Mouse (Mus musculus) limb, embryonic 11.5 days (tissue): ENCODE results near the gene Camk1d. TPM values are rescaled to one million over a fixed set of nuclear protein-coding genes. Genes with fewer than 3 reads are reported as not detected.

Experiments used
- ATAC-seq: fragments of 200-750 bp; cut with Nextera tagmentation; 2 replicates; pipeline ENCODE4 v1.8.0; 2017; ENCODE audit warnings: low read depth; ENCODE audit not compliant: insufficient number of reproducible peaks, low FRiP score, low TSS enrichment
- DNase-seq: peaks from one replicate; pipeline ENCODE4 v3.0.0-alpha.2; 2015; ENCODE audit warnings: low spot score
- H3K27ac ChIP-seq: fragments of 300-500 bp; sonication (generic); replicated peaks from 2 replicates; pipeline ENCODE4 v1.5.1; 2014; ENCODE audit warnings: low read depth, mild to moderate bottlenecking, low read length
- H3K27me3 ChIP-seq: fragments of 300-500 bp; sonication (generic); 2 replicates; pipeline ENCODE4 v1.6.1; 2014; ENCODE audit warnings: mild to moderate bottlenecking, low read length, mixed read lengths; ENCODE audit not compliant: control insufficient read depth, insufficient read depth
- H3K36me3 ChIP-seq: fragments of 300-500 bp; sonication (generic); 2 replicates; pipeline ENCODE4 v1.6.1; 2014; ENCODE audit warnings: mild to moderate bottlenecking, low read length, moderate library complexity, mixed read lengths; ENCODE audit not compliant: control insufficient read depth, insufficient read depth
- H3K4me1 ChIP-seq: fragments of 300-500 bp; sonication (generic); 2 replicates; pipeline ENCODE4 v1.6.1; 2014; ENCODE audit warnings: low read length, mixed read lengths; ENCODE audit not compliant: control insufficient read depth, insufficient read depth
- H3K4me2 ChIP-seq: fragments of 300-500 bp; sonication (generic); 2 replicates; pipeline ENCODE4 v1.6.1; 2014; ENCODE audit warnings: low read depth, mild to moderate bottlenecking, moderate library complexity; ENCODE audit not compliant: severe bottlenecking
- H3K4me3 ChIP-seq: fragments of 300-500 bp; sonication (generic); 2 replicates; pipeline ENCODE4 v1.5.1; 2014; ENCODE audit warnings: low read depth, low read length
- H3K9ac ChIP-seq: fragments of 300-500 bp; sonication (generic); 2 replicates; pipeline ENCODE4 v1.6.1; 2014; ENCODE audit warnings: mild to moderate bottlenecking, low read length
- H3K9me3 ChIP-seq: fragments of 300-500 bp; sonication (generic); 2 replicates; pipeline ENCODE4 v1.6.1; 2016; ENCODE audit warnings: low read length; ENCODE audit not compliant: control insufficient read depth
- WGBS: fragments of 180-500 bp; shearing (Covaris S2); extraction: QIAGEN DNeasy Blood & Tissue Kit; methylation state at CpG from one replicate; pipeline ENCODE4 v1.1.7; 2014; 5-methylcytosine and 5-hydroxymethylcytosine counted together
- polyA plus RNA-seq: library from polyadenylated mRNA; unstranded; fragments of >200 nt; fragmentation: Nextera tagmentation; extraction: Ambion mirVana; gene quantifications from 2 replicates; pipeline ENCODE4 v1.2.1, GENCODE M21; 2014

Gene Camk1d
- polyA plus RNA-seq, 1 experiment from 2014 or later, result 0.92 TPM

GRCm38 (mm10) chr2:5451654-5452053 is 262.7 kb downstream of the Camk1d start:
- no peak overlapping the region for H3K4me3 ChIP-seq
- DNase-seq, result no peak
- H3K4me1 ChIP-seq, result no peaks in the 10 kb centered on the region
- H3K36me3 ChIP-seq, result no peaks in the 10 kb centered on the region
- no peak overlapping the region for H3K4me2 ChIP-seq
- H3K9ac ChIP-seq, result no peak overlapping the region
- 97% methylated on average over 2 of the region's 2 CpGs for WGBS
- no peak overlapping the region for H3K27ac ChIP-seq
- H3K27me3 ChIP-seq, result no peaks in the 10 kb centered on the region
- no peak for ATAC-seq
- no peaks in the 10 kb centered on the region for H3K9me3 ChIP-seq

DNA sequence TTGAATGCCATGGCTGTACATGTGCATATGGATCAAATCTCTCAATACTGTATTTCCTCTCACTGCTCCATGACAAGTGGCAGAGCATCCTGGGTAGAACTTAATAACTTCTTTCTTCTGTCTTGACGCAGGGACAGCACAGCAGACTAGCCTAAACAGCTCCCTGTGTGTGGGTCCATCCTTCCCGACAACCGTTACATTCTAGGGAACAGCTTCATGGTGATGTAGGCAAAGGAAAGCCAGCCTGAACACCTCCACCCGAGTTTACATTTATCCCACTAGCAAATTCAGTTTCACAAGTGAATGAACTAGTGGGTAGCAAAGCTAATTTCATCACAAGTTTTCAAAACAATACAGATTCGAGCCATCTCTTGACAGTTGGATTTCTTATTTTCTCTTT is 269.0 kb downstream of the Camk1d start:
- WGBS, result 81% methylated on average over 5 of the region's 5 CpGs
- ATAC-seq, result no peak
- Histone ChIP-seq H3K36me3 (no peaks in the 10 kb centered on the region), H3K4me1 (no peaks in the 10 kb centered on the region), H3K9me3 (no peaks in the 10 kb centered on the region), H3K4me3 (no peak overlapping the region), H3K4me2 (no peak overlapping the region), H3K27ac (no peak overlapping the region), H3K27me3 (no peaks in the 10 kb centered on the region), H3K9ac (no peak overlapping the region)
- no peak for DNase-seq

DNA sequence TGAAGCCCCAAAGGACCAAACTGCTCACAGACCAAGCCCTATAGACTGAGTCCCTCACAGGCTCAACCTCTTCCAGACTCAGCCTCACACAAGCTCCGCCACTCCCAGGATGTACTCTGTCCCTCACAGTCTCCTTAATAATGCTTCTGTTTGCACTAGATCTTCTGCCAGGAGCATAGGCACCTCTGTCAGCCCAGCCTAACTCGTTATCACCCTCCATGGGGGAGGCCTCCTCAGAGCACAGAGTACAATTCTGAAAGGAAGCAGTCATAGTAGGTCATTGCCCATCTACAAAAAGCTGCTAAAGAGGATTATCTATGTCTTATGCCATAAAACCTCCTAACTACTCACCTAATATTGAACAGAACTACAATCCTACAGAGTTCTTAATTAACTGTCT is 276.6 kb downstream of the Camk1d start:
- no peak for ATAC-seq
- no peaks in the 10 kb centered on the region for H3K4me1 ChIP-seq
- no peak overlapping the region for H3K4me2 ChIP-seq
- no peaks in the 10 kb centered on the region for H3K27me3 ChIP-seq
- H3K27ac ChIP-seq, result no peak overlapping the region
- no peak overlapping the region for H3K9ac ChIP-seq
- DNase-seq, result no peak
- WGBS, result 54% methylated on average over 2 of the region's 2 CpGs
- no peaks in the 10 kb centered on the region for H3K36me3 ChIP-seq
- no peak overlapping the region for H3K4me3 ChIP-seq
- no peaks in the 10 kb centered on the region for H3K9me3 ChIP-seq

GRCm38 (mm10) chr2:5435587-5436253 is 278.6 kb downstream of the Camk1d start:
- Histone ChIP-seq H3K4me2 (no peak overlapping the region), H3K9me3 (no peaks in the 10 kb centered on the region), H3K4me1 (no peaks in the 10 kb centered on the region), H3K36me3 (no peaks in the 10 kb centered on the region), H3K27ac (no peak overlapping the region), H3K9ac (no peak overlapping the region), H3K27me3 (no peaks in the 10 kb centered on the region), H3K4me3 (no peak overlapping the region)
- DNase-seq, result no peak
- ATAC-seq, result no peak
- 85% methylated on average over 16 of the region's 16 CpGs for WGBS

DNA sequence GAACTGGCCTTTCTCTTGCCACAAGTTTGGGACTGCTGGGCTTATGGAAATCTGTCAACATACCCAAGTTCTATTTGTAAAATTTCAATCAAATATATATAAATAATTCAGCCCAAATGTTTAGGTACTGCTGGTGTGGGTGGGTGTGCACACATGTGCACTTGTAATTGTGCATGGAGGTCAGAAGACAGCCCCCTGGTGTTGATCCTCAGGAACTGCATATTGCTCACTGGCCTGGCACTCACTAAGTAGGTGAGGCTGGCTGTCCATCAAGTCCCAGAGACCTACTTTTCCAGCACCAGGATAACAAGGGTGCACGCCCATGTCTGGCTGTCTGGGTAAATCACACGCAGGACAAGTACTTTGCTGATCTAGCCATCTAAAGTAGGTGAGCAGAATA is 283.0 kb downstream of the Camk1d start:
- H3K4me2 ChIP-seq, result no peak overlapping the region
- H3K27me3 ChIP-seq, result no peaks in the 10 kb centered on the region
- H3K27ac ChIP-seq, result no peak overlapping the region
- no peaks in the 10 kb centered on the region for H3K36me3 ChIP-seq
- DNase-seq (peak; percentile 43), ATAC-seq (no peak)
- no peak overlapping the region for H3K4me3 ChIP-seq
- H3K9me3 ChIP-seq, result no peaks in the 10 kb centered on the region
- WGBS, result 51% methylated on average over 2 of the region's 2 CpGs
- no peak overlapping the region for H3K9ac ChIP-seq
- H3K4me1 ChIP-seq, result no peaks in the 10 kb centered on the region

GRCm38 (mm10) chr2:5429921-5430320 is 284.4 kb downstream of the Camk1d start:
- Histone ChIP-seq H3K27me3 (no peaks in the 10 kb centered on the region), H3K4me1 (no peaks in the 10 kb centered on the region), H3K27ac (no peak overlapping the region), H3K9me3 (no peaks in the 10 kb centered on the region), H3K4me2 (no peak overlapping the region), H3K36me3 (no peaks in the 10 kb centered on the region), H3K4me3 (no peak overlapping the region), H3K9ac (no peak overlapping the region)
- 79% methylated on average over 8 of the region's 8 CpGs for WGBS
- ATAC-seq, result no peak
- no peak for DNase-seq

GRCm38 (mm10) chr2:5426110-5426509 is 288.2 kb downstream of the Camk1d start:
- no peaks in the 10 kb centered on the region for H3K4me1 ChIP-seq
- no peaks in the 10 kb centered on the region for H3K27me3 ChIP-seq
- H3K36me3 ChIP-seq, result no peaks in the 10 kb centered on the region
- H3K9ac ChIP-seq, result no peak overlapping the region
- H3K9me3 ChIP-seq, result no peaks in the 10 kb centered on the region
- ATAC-seq (no peak), DNase-seq (no peak)
- H3K4me2 ChIP-seq, result no peak overlapping the region
- no peak overlapping the region for H3K27ac ChIP-seq
- no peak overlapping the region for H3K4me3 ChIP-seq
- 37% methylated on average over 2 of the region's 2 CpGs for WGBS

DNA sequence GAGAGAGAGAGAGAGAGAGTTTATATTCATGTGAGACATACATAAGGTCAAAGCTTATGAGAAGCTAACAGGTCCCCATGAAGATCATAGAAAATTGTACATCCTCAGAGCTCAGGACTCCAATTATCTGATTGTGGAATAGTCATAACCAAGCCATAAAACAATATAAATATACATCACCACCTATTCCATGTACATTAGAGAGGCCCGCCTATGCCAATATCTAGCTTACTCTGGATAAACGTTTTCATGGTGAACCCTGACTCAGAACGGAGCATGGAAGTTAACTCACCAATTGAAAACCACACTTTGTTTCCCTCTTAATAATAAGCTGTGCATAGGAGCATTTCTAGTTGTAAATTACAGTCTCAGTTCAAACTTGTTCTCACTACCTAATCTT is 288.7 kb downstream of the Camk1d start:
- Histone ChIP-seq H3K4me2 (no peak overlapping the region), H3K4me3 (no peak overlapping the region), H3K27me3 (no peaks in the 10 kb centered on the region), H3K36me3 (no peaks in the 10 kb centered on the region), H3K4me1 (no peaks in the 10 kb centered on the region), H3K9me3 (no peaks in the 10 kb centered on the region), H3K9ac (no peak overlapping the region), H3K27ac (no peak overlapping the region)
- ATAC-seq (no peak), DNase-seq (no peak)
- 81% methylated on average over 3 of the region's 3 CpGs for WGBS

GRCm38 (mm10) chr2:5420621-5421196 is 293.6 kb downstream of the Camk1d start:
- H3K9me3 ChIP-seq, result no peaks in the 10 kb centered on the region
- no peak overlapping the region for H3K9ac ChIP-seq
- no peak for ATAC-seq
- DNase-seq, result no peak
- H3K4me1 ChIP-seq, result no peaks in the 10 kb centered on the region
- H3K36me3 ChIP-seq, result no peaks in the 10 kb centered on the region
- WGBS, result 43% methylated on average over 5 of the region's 5 CpGs
- no peak overlapping the region for H3K27ac ChIP-seq
- no peak overlapping the region for H3K4me2 ChIP-seq
- H3K27me3 ChIP-seq, result no peaks in the 10 kb centered on the region
- H3K4me3 ChIP-seq, result no peak overlapping the region
